Mouse (Mus musculus): ENCODE results near the gene Cebpzos.

Cebpzos gene

DNA sequence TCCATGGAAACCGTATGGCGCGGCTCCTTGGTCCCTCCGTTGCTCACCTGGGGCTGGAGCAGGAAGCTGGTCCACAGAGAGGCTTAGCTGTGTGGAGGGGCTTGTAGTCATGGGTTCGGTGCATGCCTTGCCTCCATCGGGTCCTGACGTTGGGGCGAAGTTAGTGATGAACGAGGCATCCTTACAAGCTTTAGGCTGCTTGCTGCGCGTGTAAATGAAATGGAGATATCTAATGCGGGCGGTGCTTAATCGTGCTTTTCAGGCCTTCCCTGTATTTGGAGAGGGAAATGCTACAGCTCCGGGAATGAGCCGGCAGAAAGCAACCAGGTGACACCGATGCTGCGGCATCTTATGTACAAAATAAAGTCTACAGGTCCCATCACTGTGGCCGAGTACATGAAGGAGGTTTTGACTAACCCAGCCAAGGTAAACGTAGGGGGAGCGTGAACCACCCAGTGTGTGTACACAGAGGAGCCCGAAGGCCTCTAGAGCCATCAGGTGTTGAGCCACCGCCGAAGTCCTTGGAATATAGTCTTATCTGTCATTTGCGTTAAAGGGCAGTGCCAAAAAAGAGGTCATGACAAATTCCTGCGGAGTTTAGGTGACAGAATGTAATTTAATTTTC, 21.0 kb downstream of the Cebpzos start:
- in situ Hi-C loops (cut with MboI) = no loop called here

- in situ Hi-C loops (cut with MboI) = no loop called here
Measured at GRCm38 (mm10) chr17:78938927-78939326, 22.6 kb downstream of the Cebpzos start.

GRCm38 (mm10) chr17:78942579-78942978, 26.3 kb downstream of the Cebpzos start:
- in situ Hi-C loops (cut with MboI) = no loop called here

- in situ Hi-C loops (cut with MboI) = no loop called here
Measured at GRCm38 (mm10) chr17:78951225-78951624, 34.9 kb downstream of the Cebpzos start.

DNA sequence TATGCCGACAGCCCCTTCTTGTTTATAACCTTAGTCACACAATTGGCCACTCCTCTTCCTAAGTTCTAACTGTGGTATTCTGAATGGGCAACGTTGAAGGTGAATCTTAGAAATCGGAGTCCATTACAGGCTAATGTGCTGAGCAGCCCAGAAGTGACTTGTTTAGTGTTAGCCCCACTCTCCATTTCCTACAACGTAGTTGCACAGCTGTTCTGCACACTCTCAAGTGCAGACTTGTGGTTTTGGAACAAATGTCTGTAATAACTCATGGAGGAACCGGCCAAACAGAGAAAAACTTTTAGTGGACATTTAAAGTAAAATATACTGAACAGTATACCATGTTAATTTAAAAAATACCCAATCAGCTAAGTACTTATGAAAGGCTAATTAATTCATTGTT, 35.8 kb downstream of the Cebpzos start:
- in situ Hi-C loops (cut with MboI) = no loop called here

DNA sequence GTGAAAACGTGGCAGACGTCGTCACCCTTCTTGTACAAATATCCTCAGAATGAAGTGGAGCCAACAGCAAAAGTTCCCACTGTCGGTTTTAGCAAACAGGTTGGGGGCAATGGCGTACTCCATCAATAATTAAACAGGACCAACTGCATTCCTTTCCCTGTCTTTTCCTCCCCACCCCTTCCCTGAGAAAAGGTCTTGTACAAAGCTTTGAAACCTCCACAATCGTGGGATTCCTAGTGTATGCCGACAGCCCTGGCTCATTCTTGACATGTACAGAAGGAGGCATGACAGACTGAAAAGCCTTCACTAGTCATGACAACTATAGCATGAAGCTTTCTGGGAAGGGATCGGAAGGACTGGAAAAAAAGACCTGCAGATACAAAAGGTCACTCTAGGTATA, 36.9 kb downstream of the Cebpzos start:
- in situ Hi-C loops (cut with MboI) = no loop called here

GRCm38 (mm10) chr17:78959473-78959872, 43.2 kb downstream of the Cebpzos start:
- in situ Hi-C loops (cut with MboI) = no loop called here

- in situ Hi-C loops (cut with MboI) = no loop called here
Measured at GRCm38 (mm10) chr17:78964387-78964786, 48.1 kb downstream of the Cebpzos start.

DNA sequence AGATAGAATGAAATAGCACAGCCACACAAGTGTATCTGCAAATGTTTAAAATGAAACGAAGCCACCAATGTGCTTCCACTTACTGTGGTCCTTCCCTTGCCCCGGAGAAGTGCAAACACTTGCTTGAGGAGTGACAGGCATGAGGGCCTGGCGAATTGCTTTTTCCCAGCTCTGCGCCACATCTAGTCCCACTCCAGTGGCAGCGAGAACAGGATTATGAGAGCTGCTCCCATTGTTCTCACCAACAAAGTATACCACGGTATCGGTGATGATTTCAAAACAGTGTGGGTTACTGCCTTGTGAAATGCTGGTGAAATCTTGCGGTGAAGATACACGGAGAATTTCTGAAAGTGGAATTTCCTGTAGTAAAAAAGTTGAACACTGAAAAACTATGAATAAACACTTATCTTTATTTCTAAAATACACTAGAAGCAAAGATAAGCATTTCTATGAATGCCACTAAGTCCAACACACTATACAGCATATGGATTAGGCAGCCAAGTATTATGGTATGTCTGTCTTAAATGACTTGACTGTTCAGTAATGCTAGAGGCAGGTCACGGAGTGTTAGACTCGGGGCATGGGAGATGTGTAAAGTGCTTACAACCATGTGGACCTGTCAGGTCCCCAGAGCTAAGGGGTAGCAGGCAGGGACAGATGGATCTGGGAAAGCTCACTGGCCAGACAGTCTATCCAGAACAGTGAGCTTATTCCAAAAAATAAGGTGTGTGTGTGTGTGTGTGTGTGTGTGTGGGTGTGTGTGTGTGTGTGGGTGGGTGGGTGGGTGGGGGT, 50.0 kb downstream of the Cebpzos start:
- in situ Hi-C loops (cut with MboI) = no loop called here

DNA sequence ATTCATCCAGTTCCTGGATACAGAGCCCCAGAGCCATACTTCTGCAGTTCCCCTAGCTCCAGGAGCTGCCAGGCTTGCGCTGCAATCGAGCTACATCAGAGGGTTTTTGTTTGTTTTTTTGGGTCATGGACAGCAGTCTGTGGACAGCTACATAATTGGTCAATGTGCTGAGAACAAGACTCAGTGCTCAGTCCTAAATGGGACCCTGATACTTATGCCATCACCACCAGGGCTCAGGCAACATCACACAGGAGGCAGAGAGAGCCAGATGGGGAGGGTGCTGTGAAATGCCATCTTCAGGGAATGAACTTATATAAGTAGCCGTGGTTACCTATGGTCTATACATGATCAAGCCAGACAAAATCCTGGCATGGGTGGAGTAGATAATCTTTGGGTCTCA, 52.2 kb downstream of the Cebpzos start:
- in situ Hi-C loops (cut with MboI) = no loop called here

All from mature B cell (primary cell).